Mouse (Mus musculus): ENCODE data around the gene Eme2.

The Eme2 gene

DNA sequence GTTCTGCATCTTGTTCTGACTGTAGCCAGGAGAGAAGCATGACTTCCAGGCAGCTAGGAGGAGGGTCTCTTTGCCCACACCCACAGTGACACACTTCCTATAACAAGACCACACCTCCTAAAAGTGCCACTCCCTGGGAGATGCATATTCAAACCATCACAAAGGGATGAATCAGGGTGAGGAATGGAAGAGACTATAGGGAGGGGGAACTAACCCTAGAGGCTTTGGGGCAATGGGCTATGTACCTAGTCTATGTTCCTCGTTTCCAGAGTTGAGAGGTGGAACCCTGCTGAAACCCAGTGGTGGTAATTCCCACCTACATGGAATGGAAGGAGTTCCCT, 20.5 kb downstream of the Eme2 start:
- no peak for DNase-seq

DNA sequence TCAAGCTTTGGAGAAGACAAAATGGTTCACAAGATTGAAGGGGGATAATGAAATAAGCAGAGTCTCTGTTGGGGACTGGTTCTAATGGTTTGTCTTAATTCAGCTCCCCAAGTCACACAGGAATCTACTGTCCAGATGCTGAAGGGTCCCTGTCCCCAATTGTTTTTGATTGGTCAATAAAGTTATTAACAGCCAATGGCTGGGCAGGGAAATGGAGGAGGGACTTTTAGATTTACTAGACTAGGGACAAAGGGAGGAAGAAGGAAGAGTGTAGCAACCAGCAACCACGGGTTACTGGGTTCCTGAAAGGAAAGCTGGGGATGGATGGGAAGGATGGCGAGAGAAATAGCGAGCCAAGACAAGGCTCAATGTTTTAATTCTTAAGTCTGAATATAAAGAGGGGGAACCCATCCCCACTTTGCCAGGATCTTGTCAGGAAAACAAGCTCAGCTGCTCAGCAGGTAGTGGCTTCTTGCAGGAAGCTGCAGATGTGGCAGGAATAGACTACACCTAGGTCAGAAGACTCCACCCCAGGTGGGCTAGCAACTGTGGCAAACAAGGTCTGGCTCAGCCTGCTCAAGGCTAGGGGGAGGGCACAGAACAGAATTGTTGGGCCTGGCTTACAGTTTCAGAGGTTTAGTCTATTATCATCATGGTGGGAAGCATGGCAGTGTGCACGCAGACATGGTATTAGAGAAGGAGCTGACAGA, 21.0 kb downstream of the Eme2 start:
- DNase-seq, result no peak

DNA sequence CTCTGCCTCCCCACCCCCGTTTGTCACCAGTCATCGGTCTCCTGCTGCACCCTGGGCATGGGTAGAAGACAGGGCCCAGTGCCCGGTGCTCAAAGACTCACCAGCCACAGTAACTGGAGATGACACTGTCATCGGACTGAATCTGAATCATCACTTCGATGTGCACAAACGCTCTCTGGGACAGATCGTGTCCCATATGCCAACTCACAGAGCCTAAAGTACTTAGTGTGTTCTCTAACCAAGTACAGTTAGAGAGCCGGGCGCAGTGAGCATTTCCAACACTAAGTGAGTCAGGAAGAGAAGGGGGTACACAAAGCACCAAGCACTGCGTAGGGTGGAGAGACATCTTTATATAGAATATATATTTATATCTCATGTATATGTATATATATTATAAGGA, 27.0 kb downstream of the Eme2 start:
- no peak for DNase-seq

DNA sequence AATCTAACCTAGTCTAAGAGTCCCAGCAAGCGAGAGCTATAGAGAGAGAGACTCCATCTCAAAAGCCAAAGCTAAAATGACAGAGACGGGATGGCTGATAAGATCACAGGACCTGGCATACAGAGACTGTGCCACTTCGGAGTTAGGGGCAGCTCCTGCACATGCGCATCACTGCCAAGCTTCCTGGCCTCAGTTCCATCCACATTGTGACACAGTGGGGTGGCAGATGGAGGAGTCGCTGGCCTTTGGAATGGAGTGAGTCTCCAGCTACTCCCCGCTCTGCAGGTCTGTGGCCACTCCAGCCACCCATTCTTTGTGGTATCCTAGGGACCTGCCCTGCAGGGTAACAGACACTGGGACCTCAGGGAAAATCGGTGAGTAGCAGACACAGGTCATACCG, 29.1 kb downstream of the Eme2 start, which contains the start of gene Igfals:
Igfals (plus strand) TSS at position 222 of the 400 bp plus-strand sequence.
- no peak for DNase-seq

DNA sequence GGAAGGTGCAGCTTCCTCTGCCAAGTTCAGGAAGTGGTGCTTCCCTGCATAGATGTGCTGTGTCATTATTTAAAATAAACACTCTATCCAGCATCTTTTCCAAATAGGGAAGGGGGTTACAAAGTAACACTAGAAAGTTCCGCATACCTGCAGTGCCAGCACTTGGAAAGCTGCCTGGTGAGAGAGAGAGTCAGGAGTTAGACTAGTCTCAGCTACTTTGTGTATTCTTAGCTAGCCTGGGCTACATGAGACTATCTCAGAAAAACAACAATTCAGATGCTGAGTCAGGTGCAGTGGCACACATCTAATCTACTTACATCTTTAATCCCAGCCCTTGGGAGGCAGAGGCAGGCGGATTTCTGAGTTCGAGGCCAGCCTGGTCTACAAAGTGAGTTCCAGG, 33.1 kb downstream of the Eme2 start:
- DNase-seq, result no peak

DNA sequence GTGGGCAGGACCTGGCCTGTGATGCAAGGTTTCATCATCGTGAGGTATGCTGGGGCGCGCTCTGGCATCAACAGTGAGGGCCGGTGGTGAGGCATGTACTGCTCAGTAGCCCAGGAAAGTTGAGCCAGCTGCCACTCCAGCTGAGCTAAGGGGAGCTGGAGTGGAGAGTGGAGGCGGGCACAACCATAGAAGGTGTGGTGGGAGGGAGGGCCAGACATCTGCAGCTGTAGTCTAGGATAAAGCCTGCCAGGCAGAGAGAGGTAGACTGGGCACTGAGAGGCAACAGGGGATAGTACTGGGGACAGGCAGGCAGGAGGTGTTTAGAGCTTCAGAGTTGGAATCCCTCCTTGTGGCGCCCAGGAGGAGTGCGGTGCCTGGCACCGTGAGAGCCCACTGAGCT, 34.8 kb downstream of the Eme2 start:
- DNase-seq, result no peak

DNA sequence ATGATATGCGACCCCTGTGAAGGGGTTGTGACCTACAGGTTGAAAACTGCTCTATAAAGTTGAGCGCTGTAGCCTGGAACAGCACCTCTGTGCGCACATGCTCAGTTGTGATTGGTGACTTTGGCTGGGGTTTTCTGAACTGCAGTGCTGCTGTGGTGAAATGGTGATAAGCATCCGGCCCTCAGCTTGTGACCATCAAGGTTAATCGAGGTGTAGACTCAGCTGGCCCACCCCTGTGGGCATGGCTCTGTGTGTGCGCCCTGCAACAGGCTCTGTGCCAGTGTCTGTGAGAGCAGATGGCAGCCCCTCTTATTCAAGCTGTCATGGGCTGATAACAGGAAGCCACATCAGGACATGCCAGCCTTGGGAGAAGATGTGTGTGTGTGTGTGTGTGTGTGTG, 35.9 kb downstream of the Eme2 start:
- DNase-seq, result no peak

DNA sequence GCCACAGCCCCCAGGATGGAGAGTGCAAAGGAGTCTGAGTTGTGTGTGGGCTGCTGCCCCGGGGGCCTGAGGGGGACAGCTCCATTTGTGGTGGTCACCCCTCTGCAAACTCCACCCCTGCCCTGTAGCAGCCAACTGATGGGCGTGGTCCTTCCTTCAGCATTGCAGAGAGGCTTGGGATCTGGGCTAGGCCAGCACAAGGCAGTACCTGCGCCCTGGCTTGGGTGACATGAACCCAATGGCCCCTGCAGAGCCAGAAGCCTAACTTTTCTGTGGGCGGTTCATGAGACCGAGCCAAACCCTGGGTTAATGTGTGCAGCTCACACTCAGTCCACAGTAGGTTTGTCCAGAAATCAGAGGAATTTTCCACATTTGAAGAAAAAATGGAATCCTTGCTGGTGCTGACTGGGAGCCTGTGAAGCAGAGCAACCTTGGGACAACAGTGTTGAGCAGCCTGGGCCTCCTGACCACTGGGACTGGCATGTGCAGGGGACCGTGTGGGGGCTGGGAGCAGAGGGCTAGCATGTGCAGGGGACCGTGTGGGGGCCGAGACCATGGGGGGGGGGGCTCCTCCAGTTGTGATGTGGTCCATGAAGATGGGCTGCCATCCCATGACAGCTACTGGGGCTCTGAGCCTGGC, 36.9 kb downstream of the Eme2 start:
- peak; percentile 91 to 92 for DNase-seq

DNA sequence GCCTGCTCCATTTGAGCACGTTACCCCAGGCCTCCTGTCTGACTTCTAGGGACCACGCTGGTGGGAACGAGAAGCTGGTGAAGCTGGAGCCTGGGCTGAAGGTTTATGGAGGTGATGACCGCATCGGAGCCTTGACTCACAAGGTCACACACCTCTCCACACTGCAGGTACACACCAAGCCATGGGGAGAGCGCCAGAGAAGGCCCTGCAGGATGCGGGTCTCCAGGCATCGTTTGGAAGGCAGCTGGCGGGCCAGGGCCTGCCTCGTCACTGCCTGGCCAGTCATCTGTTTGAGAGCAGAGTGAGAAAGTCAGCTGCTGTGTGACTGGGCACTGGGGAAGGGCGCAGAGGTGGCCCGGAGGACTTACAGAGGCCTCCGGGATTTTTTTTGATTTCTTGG, 38.3 kb downstream of the Eme2 start:
- no peak for DNase-seq

DNA sequence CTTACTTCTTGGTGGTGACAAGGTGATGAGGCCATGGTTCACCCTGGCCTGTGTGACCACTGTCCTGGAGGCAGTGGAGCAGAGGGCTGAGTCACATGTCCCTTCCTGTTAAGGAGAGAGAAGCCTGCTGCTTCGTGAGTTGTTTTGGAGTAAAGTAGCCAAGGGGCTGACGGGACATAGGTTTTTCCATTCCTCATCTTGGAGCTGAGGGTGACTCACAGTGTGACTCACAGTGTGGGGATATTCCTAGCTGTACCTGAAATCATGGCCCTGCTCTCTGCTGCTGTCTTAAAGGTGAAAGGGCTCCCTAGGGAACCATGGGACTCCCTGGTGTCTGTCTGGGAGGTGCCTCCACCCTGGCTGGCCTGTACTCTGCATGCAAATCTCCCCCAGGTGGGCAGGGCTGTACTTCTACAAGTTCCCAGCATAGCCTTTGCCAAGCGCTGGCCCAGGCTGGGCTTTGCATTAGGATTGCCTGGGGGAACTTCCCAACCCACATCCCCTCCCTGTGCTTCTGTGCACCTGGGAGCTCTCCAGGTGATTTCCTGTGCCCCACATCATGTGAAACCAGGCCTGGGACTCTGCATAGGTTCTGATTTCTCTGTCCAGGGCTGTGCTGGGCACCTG, 38.9 kb downstream of the Eme2 start:
- DNase-seq, result no peak

DNA sequence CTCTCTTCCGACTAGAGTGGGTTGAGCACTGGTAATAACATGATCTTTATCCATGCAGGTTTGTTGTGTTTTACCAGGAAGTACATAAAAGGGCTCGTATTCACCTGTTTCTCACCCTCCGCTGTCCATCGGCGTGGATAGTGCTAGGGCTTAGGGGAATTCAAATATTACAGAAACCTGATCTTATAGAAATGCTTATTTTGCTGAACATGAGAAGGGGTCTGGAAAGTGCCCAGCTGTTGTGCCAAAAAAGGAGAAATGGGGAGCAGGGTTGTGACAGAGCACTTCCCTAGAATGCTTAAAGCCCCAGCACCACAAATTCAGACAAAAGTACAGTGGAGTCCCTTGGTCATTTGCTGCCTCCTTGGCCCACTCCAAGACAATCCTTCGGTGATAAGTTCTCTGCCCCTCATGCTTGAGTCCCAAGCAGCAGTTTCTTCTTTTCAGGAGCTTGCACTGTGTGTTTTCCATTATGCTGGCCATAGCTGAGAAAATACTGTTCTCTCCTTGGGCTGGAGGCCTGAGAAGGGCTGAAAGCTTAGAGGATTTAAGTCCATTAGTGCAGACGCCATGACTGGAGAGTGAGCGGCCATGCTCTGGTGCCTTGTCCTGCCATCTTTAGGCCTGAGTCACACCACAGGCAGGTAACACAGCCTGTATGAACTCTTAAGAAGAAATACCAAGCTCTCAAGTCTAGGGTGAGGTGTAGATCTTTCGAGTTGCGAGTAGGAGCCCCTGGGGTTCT, 43.3 kb downstream of the Eme2 start:
- DNase-seq, result no peak

DNA sequence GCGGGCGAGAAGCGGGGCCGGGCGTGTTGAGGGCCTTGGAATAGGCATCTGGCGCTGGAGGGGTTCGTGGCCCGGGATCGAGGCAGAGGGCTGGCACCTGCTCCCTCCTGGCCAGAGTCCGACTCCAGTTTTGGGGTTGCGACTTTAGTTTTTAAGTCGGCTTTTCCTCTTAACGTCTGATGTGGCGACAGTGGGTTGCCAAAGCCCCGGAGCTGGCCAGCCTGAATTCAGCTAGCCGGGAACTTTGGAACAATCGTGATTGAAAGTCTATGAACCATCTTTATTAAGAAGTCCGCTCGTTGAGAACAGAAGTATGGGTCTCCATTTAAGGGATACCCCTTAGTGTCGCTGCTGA, 44.1 kb downstream of the Eme2 start:
- no peak for DNase-seq

DNA sequence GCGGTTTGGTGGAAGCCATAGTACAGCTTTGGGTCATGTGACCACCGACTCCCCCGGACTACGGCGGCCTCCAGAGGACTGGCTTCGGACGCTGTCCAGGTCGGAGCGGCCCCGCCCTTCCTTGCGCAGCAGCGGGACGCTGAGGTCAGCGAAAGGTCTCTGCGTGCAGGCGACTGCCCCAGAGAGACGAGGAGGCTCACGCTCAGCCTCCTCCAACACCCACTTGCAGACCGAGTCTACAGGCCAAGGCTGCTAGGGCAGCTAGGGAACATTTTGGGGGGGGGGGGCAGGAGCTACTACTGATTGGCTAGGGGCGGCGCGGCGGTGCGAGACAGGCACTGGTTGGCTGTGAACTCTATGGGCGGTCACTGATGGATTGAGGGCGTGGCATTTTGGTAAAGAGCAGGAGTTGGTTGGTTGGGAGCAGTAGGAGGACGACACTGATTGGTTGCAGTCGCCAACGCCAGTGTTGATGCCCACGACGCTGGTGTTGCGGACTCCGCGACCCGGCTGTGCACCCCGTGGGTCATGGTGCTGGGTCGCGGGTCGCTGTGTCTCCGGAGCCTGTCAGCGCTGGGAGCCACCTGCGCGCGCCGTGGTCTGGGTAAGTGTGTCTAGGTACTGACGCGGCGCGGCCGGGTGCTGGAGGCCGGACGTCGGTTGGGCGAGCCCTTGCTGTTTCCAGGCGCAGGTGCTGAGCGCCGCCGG, 44.7 kb downstream of the Eme2 start, which contains the start of gene Fahd1:
Fahd1 (minus strand) TSS at position 300 of the 708 bp plus-strand sequence.
- peak; percentile 98 to 99 for DNase-seq

DNA sequence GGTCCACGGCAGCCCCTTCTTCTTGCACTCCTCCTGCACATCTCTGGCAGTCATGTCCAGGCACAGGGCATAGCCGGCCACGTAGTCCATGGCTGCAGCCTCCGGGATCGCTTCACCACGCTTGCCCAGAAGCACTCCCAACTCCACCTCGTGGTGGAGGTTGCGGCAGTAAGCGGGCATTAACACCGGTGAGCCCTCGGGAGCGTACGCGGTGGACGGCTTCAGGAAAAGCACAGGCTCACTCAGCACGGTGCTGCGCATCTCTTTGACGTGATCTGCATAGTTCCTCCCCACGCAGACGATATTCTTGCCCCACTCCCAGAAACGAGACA, 45.2 kb downstream of the Eme2 start:
- no peak for DNase-seq

DNA sequence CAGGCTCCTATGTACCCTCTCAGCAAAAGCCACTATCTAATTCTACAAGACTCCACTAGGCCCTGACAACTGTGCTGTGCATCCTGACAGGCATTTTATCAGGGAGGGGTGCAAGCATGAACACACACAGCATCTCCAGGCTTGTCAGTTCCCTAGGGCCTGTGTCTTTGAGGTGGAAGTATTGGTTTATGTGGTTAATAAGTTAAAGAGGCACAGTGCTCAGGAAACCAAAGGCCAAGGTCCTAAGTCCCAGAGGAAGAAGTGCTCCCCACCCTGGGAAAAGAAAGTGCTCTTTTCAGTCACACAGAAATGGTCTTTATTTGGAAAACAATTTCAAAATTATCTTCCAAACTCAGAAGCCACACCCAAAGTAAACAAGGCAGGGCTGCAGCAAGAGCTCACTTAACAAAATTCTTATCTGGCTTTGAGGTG, 46.3 kb downstream of the Eme2 start:
- DNase-seq, result peak; percentile 67 to 79

DNA sequence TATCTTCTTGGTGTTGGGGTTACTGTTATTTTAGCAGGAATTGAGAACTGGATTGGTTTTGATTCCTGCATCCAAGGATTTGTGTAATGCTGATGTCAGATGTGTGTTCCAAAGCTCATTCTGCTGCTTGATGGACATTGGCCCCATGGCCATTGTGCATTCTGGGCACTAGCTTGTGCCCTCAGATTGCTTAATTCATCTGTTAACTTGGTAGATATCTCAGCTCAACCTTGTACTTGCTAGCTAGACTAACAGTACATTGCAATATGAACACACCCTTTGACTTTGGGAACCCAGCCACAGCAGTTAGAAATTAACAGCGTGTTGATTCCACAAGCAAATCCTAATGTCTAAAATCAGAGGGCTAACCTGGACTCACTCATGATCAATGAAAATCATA, 47.5 kb downstream of the Eme2 start:
- DNase-seq, result peak; percentile 83 to 86

DNA sequence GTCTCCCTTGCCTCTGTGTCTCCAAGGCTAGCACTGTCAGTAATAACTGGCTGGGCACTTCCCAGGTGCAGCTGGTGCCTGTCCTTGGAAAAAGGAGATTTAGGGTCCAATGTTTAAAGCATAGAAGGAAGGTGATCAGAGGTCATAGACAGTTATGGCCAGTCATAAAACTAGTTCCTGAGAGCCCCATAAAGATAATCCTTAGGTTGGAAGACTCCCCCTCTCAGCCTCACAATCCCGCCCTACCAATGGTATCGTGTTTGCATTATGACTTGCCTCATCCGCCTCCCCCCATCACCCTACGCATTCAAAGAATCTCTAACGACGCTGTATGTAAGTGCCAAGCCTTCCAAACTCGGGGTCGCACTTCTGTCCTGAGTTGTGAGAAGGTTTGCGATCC, 50.4 kb downstream of the Eme2 start:
- DNase-seq, result no peak

DNA sequence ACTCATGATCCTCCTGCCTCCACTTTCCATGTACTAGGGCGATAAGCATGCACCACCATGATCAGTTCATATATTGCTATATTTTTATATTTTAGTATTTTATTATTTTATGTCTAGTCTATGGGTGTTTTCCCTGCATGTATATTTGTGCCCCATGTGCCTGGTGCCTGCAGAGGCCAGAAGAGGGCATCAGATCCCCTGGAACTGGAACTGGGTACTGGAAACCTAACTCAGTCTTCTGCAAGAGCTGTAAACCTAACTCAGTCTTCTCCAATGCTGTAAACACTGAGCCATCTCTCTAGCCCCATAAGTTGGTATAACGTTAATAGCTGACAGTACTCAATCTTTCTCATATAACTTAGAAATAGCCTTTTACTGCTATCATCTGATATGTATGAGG, 52.3 kb downstream of the Eme2 start:
- DNase-seq, result peak in 1 of 2 experiments; percentile 60

DNA sequence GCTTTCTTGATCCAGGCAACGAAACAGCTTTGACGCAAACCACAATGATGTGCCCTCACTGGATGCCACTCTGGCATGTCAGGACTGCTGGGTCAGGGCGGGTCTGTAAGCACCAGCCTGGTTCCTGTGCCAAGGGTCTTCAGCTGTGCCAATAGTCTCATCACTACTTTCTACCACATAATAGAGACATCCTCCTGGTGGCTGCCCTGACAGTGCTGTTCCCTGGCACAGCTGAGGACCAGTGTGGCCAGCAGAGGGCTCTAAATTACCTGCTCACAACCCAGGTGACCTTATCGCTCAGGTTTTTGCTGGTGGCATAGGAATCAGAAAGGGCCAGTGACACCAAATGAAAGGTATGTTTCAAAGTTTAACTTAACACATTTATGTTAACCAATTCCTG, 53.8 kb downstream of the Eme2 start:
- DNase-seq, result peak; percentile 71 to 74

DNA sequence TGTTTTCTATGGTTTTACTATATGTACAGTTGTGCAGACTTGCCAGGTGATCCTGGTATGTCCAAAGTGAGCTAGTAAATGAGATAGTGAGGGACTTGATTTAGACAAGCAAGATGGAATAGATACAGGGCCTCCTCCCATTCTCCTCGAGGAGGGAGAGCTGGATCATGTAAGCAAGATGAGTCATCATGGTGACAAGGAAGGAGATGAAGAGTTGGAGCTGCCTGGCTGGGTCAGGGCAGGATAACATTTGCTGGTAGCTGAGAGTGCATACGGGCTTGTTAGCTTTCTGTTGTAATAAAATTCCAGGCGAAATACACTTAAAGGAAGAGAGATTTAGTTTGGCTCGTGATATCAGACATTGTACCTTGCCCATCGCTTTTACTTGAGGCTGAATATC, 54.5 kb downstream of the Eme2 start:
- DNase-seq, result no peak

DNA sequence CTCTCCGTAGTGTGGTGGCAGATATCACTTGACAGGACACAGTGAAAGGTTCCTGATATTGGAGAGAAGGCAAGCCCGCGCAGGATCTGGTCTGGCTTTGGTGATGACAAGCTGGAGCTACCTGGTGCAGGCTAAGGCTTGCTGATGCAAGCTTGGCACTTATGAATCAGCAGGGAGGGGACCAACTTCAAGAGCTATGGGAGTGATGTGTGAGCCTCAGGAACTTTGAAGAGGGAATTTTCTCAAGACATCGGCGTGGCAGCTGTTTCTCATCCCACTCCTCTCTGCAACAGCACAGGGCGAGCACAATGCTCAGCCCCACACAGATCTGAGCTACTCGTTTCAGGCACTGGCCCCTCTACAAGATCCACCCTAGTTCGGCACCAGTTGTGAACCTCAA, 55.0 kb downstream of the Eme2 start, which contains the start of gene Hagh:
Hagh (plus strand) TSS at position 302 of the 400 bp plus-strand sequence.
- DNase-seq, result no peak
